Mouse (Mus musculus) brain, embryonic 14.5 days (tissue): ENCODE results near the gene Mid1.
"Not testable (repeated sequence)": the region's sequence is repeated elsewhere in the genome, so short reads cannot be mapped to it uniquely, and the experiment has no call there.

ENCODE experiments used
- CTCF ChIP-seq: fragments of 200-500 bp; IDR thresholded peaks from 2 replicates; pipeline ENCODE4 v1.5.1; 2012; ENCODE audit warnings: inconsistent platforms, mild to moderate bottlenecking, moderate library complexity, borderline replicate concordance; ENCODE audit not compliant: insufficient read depth, insufficient read length; ENCODE audit errors: extremely low read depth
- POLR2A ChIP-seq: fragments of 200-500 bp; IDR thresholded peaks from 2 replicates; pipeline ENCODE4 v1.6.1; 2012; ENCODE audit warnings: mild to moderate bottlenecking, inconsistent platforms, borderline replicate concordance; ENCODE audit not compliant: poor library complexity, insufficient read depth, insufficient read length, severe bottlenecking; ENCODE audit errors: extremely low read depth

GRCm38 (mm10) chrX:169998559-169999219 is 313.7 kb downstream of the Mid1 start:
- not testable (repeated sequence) for TF ChIP-seq CTCF, POLR2A
